Mouse (Mus musculus): ENCODE results near the gene Eif4ebp2. TPM values are rescaled to one million over a fixed set of nuclear protein-coding genes. Genes with fewer than 3 reads are reported as not detected.

Eif4ebp2 gene
- polyA plus RNA-seq, 1 experiment from 2014 or later: 40.7 TPM

DNA sequence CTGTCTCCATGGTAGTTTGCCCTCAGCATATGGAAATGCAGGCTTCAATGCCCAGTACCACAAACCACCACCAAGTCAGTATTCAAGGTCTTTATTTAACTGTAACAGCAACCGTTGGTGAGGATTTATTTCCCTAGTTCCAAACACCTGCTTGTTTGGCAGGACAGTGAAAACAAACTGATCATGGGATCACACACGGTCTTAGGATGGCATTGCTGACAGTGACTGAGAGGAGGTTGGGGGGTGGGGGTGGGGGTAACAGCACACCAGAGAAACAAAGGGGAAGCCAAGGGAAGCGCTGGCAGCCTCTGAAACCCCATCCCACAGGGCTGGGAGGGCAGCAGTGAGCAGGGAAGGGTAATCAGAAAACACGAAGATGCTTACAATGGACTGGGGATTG is 24.0 kb downstream of the Eif4ebp2 start:
- WGBS: 60% methylated on average over 4 of the region's 4 CpGs
- H3K4me3 ChIP-seq (replicated peaks; ENCODE audit: low read length): no peak overlapping the region

DNA sequence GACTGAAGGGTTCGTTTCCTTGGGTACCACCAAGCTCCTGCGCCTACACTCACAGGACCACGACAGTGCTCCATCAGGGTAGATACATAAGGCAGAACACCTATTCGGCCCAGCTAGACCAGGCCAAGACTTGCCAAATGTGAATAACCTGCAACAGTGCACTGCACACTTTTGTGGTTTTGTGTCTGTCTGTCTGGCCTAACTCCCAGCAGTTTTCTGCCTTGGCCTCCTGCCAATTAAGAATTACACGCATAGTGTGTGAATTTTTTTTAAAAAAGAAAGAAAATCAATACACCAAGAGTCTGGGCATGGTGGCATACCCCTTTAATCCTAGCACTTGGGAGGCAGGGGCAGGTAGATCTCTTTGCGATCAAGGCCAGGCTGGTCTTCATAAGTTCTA is 24.5 kb downstream of the Eif4ebp2 start:
- H3K4me3 ChIP-seq (replicated peaks; ENCODE audit: low read length): no peak overlapping the region
- WGBS: 81% methylated on average over 6 of the region's 6 CpGs
- no peak overlapping the region for H3K9ac ChIP-seq (ENCODE audit: low read length)
- H3K4me1 ChIP-seq (ENCODE audit: control insufficient read depth, insufficient read depth, low read length): peaks cover 10% of the 10 kb centered on the region; the same call in 1 of the 2 replicates
- H3K9me3 ChIP-seq (replicated peaks; ENCODE audit: control insufficient read depth, low read length): no peaks in the 10 kb centered on the region
- ATAC-seq (ENCODE audit: insufficient read depth, low FRiP score): no peak
- peaks cover 4% of the 10 kb centered on the region; the same call in 1 of the 2 replicates for H3K36me3 ChIP-seq (ENCODE audit: control insufficient read depth, insufficient read depth, low read length)
- no peak overlapping the region for H3K27ac ChIP-seq (ENCODE audit: low read length)
- H3K4me2 ChIP-seq (ENCODE audit: low read depth, low read length): no peak overlapping the region
- H3K27me3 ChIP-seq (ENCODE audit: control insufficient read depth, insufficient read depth, low read length): no peaks in the 10 kb centered on the region

More for the DNA sequence above, 24.0 kb downstream of the Eif4ebp2 start:
- no peak overlapping the region for H3K27ac ChIP-seq (ENCODE audit: low read length)
- H3K9ac ChIP-seq (ENCODE audit: low read length): no peak overlapping the region
- peaks cover 9% of the 10 kb centered on the region; the same call in 1 of the 2 replicates for H3K4me1 ChIP-seq (ENCODE audit: control insufficient read depth, insufficient read depth, low read length)
- no peaks in the 10 kb centered on the region for H3K9me3 ChIP-seq (replicated peaks; ENCODE audit: control insufficient read depth, low read length)
- no peak overlapping the region for H3K4me2 ChIP-seq (ENCODE audit: low read depth, low read length)
- H3K27me3 ChIP-seq (ENCODE audit: control insufficient read depth, insufficient read depth, low read length): no peaks in the 10 kb centered on the region
- H3K36me3 ChIP-seq (ENCODE audit: control insufficient read depth, insufficient read depth, low read length): peaks cover 4% of the 10 kb centered on the region; the same call in 1 of the 2 replicates
- no peak for ATAC-seq (ENCODE audit: insufficient read depth, low FRiP score)

DNA sequence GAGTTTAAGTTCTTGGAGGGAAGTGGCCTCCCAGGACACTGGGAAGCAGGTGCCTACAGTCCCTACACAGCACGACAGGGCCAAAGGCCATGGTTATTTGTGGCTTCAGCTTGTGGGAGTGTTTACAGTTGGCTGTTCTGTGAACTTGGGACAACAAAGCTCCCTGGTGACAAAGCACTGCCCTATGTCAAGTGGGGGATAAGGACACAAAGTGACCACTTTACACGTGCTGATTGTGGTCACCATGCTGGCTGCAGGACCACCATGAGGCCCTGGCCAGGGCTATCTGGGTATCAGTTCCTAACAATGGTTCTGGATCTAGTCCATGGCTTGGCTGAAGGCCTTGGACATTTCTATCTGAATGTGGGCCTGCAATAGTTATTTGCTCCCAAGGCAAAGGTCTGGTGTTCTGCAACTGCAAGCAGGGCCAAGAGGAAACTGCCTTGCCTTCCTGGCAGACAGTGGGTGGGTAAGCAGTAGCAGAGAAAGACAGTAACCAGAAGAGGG is 26.2 kb downstream of the Eif4ebp2 start:
- Histone ChIP-seq H3K36me3 (ENCODE audit: control insufficient read depth, insufficient read depth, low read length) (no peaks in the 10 kb centered on the region), H3K27me3 (ENCODE audit: control insufficient read depth, insufficient read depth, low read length) (no peaks in the 10 kb centered on the region), H3K9me3 (replicated peaks; ENCODE audit: control insufficient read depth, low read length) (no peaks in the 10 kb centered on the region), H3K9ac (ENCODE audit: low read length) (no peak overlapping the region), H3K27ac (ENCODE audit: low read length) (no peak overlapping the region), H3K4me3 (replicated peaks; ENCODE audit: low read length) (no peak overlapping the region), H3K4me1 (ENCODE audit: control insufficient read depth, insufficient read depth, low read length) (peaks cover 13% of the 10 kb centered on the region; the same call in 1 of the 2 replicates), H3K4me2 (ENCODE audit: low read depth, low read length) (no peak overlapping the region)
- no peak for ATAC-seq (ENCODE audit: insufficient read depth, low FRiP score)
- WGBS: 38% methylated on average over 2 of the region's 2 CpGs

DNA sequence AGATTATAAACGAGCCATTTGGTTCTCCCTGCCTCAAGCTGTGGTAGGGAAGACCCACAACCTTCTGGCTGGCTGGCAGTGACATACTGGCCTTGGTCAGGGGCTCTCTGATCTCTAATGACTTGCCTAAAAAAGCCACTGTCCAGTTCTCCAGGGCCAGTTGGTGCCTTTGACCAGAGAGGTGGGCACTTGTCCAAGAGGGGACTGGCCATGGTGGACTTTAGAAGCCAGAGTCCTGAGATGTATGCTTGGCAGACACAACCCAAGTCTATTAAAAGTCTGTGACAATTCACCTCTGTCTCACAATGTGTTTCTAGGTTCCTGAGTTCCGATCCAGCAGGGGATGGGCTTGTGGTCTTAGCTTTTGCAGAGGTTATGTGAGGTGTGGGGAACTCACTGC is 27.4 kb downstream of the Eif4ebp2 start:
- peaks cover 6% of the 10 kb centered on the region for H3K27me3 ChIP-seq (ENCODE audit: control insufficient read depth, insufficient read depth, low read length)
- no peak overlapping the region for H3K4me2 ChIP-seq (ENCODE audit: low read depth, low read length)
- H3K36me3 ChIP-seq (ENCODE audit: control insufficient read depth, insufficient read depth, low read length): no peaks in the 10 kb centered on the region
- no peak for ATAC-seq (ENCODE audit: insufficient read depth, low FRiP score)
- whole genome bisulfite sequencing: 66% methylated on average over 2 of the region's 2 CpGs
- no peak overlapping the region for H3K9ac ChIP-seq (ENCODE audit: low read length)
- H3K9me3 ChIP-seq (replicated peaks; ENCODE audit: control insufficient read depth, low read length): no peaks in the 10 kb centered on the region
- H3K4me1 ChIP-seq (ENCODE audit: control insufficient read depth, insufficient read depth, low read length): peaks cover 13% of the 10 kb centered on the region; the same call in 1 of the 2 replicates
- no peak overlapping the region for H3K27ac ChIP-seq (ENCODE audit: low read length)
- no peak overlapping the region for H3K4me3 ChIP-seq (replicated peaks; ENCODE audit: low read length)

DNA sequence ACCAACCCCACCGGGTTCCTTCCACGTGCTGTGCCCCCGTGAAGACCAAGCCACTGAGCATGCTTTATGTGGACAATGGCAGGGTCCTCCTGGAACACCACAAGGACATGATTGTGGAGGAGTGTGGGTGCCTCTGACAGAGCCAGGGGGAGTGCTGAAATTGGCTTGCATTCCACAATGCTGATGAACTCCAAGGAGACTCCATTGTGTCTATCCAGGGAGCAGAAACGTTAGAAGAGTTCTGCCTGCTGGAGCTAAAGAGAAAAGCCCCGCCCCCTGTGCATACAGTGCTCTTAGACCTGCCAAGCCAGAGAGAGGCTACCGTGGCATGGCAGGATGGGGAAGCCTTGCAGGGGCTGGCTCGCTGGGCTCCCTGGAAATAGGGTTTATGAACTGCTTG is 28.0 kb downstream of the Eif4ebp2 start:
- H3K9me3 ChIP-seq (replicated peaks; ENCODE audit: control insufficient read depth, low read length): no peaks in the 10 kb centered on the region
- H3K4me2 ChIP-seq (ENCODE audit: low read depth, low read length): no peak overlapping the region
- H3K27ac ChIP-seq (ENCODE audit: low read length): no peak overlapping the region
- H3K4me3 ChIP-seq (replicated peaks; ENCODE audit: low read length): no peak overlapping the region
- no peak for ATAC-seq (ENCODE audit: insufficient read depth, low FRiP score)
- H3K4me1 ChIP-seq (ENCODE audit: control insufficient read depth, insufficient read depth, low read length): peaks cover 13% of the 10 kb centered on the region; the same call in 1 of the 2 replicates
- H3K9ac ChIP-seq (ENCODE audit: low read length): no peak overlapping the region
- WGBS: 33% methylated on average over 7 of the region's 7 CpGs
- no peaks in the 10 kb centered on the region for H3K36me3 ChIP-seq (ENCODE audit: control insufficient read depth, insufficient read depth, low read length)
- peaks cover 11% of the 10 kb centered on the region for H3K27me3 ChIP-seq (ENCODE audit: control insufficient read depth, insufficient read depth, low read length)

DNA sequence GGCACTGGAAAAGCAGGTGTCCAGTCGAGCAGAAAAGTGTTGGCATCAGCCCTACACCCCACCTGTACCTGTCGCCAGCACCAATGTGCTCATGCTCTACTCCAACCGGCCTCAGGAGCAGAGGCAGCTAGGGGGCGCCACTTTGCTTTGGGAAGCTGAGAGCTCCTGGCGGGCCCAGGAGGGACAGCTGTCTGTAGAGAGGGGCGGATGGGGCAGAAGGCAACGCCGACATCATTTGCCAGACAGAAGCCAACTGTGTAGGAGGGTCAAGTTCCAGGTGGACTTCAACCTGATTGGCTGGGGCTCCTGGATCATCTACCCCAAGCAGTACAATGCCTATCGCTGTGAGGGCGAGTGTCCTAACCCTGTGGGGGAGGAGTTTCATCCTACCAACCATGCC is 29.2 kb downstream of the Eif4ebp2 start:
- Histone ChIP-seq H3K36me3 (ENCODE audit: control insufficient read depth, insufficient read depth, low read length) (no peaks in the 10 kb centered on the region), H3K27ac (ENCODE audit: low read length) (no peak overlapping the region), H3K4me3 (replicated peaks; ENCODE audit: low read length) (no peak overlapping the region), H3K4me1 (ENCODE audit: control insufficient read depth, insufficient read depth, low read length) (peaks cover 17% of the 10 kb centered on the region), H3K9me3 (replicated peaks; ENCODE audit: control insufficient read depth, low read length) (no peaks in the 10 kb centered on the region), H3K9ac (ENCODE audit: low read length) (no peak overlapping the region), H3K4me2 (ENCODE audit: low read depth, low read length) (no peak overlapping the region), H3K27me3 (ENCODE audit: control insufficient read depth, insufficient read depth, low read length) (peaks cover 23% of the 10 kb centered on the region)
- 62% methylated on average over 10 of the region's 10 CpGs for WGBS
- no peak for ATAC-seq (ENCODE audit: insufficient read depth, low FRiP score)

DNA sequence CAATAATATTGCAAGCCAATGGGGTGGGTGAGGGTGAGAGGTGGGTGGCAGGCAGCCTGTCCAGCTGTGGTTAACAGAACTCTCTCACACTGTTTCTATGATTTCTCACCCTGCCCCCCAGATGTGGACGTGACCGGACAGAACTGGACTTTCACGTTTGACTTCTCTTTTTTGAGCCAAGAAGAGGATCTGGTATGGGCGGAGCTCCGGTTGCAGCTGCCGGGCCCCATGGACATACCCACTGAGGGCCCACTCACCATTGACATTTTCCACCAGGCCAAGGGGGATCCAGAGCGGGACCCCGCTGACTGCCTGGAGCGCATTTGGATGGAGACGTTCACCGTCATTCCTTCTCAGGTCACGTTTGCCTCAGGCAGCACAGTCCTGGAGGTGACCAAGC is 29.6 kb downstream of the Eif4ebp2 start:
- H3K4me3 ChIP-seq (replicated peaks; ENCODE audit: low read length): no peak overlapping the region
- no peak overlapping the region for H3K4me2 ChIP-seq (ENCODE audit: low read depth, low read length)
- ATAC-seq (ENCODE audit: insufficient read depth, low FRiP score): peak; percentile 7; the same call in 1 of the 2 replicates
- no peak overlapping the region for H3K27ac ChIP-seq (ENCODE audit: low read length)
- WGBS: 74% methylated on average over 12 of the region's 12 CpGs
- H3K4me1 ChIP-seq (ENCODE audit: control insufficient read depth, insufficient read depth, low read length): peaks cover 20% of the 10 kb centered on the region
- H3K9me3 ChIP-seq (replicated peaks; ENCODE audit: control insufficient read depth, low read length): no peaks in the 10 kb centered on the region
- no peak overlapping the region for H3K9ac ChIP-seq (ENCODE audit: low read length)
- H3K36me3 ChIP-seq (ENCODE audit: control insufficient read depth, insufficient read depth, low read length): no peaks in the 10 kb centered on the region
- peaks cover 27% of the 10 kb centered on the region for H3K27me3 ChIP-seq (ENCODE audit: control insufficient read depth, insufficient read depth, low read length)

DNA sequence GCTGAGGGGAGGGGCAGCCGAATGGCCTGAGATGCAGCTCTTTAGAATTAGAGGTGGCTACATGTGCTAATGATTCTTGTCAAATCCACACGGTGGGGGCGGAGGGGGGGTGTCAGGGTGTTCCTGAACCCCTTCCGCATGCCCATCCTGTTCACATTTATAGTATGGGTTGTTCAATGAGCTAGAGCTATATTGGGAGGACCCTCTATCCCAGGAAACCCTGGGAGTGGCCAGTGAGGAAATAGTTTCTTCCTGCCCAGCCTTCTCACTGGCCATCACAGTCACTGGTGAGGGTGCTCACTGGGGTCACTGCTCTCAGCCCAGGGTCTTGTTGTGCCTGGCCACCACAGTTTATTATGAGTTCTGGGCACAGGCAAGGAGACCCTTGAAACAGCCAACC is 32.5 kb downstream of the Eif4ebp2 start:
- no peak overlapping the region for H3K9ac ChIP-seq (ENCODE audit: low read length)
- H3K4me2 ChIP-seq (ENCODE audit: low read depth, low read length): no peak overlapping the region
- H3K27me3 ChIP-seq (ENCODE audit: control insufficient read depth, insufficient read depth, low read length): peaks cover 37% of the 10 kb centered on the region
- no peak for ATAC-seq (ENCODE audit: insufficient read depth, low FRiP score)
- no peak overlapping the region for H3K4me3 ChIP-seq (replicated peaks; ENCODE audit: low read length)
- H3K27ac ChIP-seq (ENCODE audit: low read length): no peak overlapping the region
- H3K9me3 ChIP-seq (replicated peaks; ENCODE audit: control insufficient read depth, low read length): no peaks in the 10 kb centered on the region
- H3K4me1 ChIP-seq (ENCODE audit: control insufficient read depth, insufficient read depth, low read length): peaks cover 19% of the 10 kb centered on the region
- no peaks in the 10 kb centered on the region for H3K36me3 ChIP-seq (ENCODE audit: control insufficient read depth, insufficient read depth, low read length)
- WGBS: 70% methylated on average over 4 of the region's 4 CpGs

DNA sequence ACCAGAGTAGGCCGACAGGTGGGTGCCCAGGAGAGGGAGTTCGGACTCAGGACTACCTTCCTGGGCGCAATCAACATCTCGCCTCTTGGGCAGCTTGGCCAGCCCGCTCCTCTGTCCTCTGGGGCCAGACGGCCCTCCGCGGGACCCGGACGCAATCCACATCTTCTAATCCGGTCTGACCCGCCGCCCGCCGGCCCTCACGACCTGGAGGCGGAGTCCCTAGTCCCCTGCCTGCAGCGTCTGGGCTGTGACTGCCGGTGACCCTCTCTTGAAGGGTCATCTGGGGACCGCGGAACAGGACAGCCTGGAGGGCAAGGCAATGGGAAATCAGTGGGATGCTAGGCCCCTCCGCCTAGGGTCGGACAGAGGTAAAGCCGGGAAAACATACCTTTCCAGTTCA is 33.3 kb downstream of the Eif4ebp2 start:
- Histone ChIP-seq H3K27ac (ENCODE audit: low read length) (no peak overlapping the region), H3K36me3 (ENCODE audit: control insufficient read depth, insufficient read depth, low read length) (no peaks in the 10 kb centered on the region), H3K4me3 (replicated peaks; ENCODE audit: low read length) (no peak overlapping the region; the same call in 1 of the 2 replicates), H3K27me3 (ENCODE audit: control insufficient read depth, insufficient read depth, low read length) (peaks cover 37% of the 10 kb centered on the region), H3K9me3 (replicated peaks; ENCODE audit: control insufficient read depth, low read length) (no peaks in the 10 kb centered on the region), H3K4me2 (ENCODE audit: low read depth, low read length) (no peak overlapping the region), H3K9ac (ENCODE audit: low read length) (no peak overlapping the region), H3K4me1 (ENCODE audit: control insufficient read depth, insufficient read depth, low read length) (peaks cover 11% of the 10 kb centered on the region; the same call in 1 of the 2 replicates)
- WGBS: 9% methylated on average over 24 of the region's 24 CpGs
- ATAC-seq (ENCODE audit: insufficient read depth, low FRiP score): no peak
